Mouse (Mus musculus) CH12.LX (cell line): ENCODE results near the gene Lyl1.

Experiments used
- BHLHE40 ChIP-seq: IDR thresholded peaks from 2 replicates; pipeline ENCODE4 v1.6.1; 2011; ENCODE audit warnings: mild to moderate bottlenecking, low read depth, low read length, improper control_type of control experiment
- CTCF ChIP-seq, 2 experiments: IDR thresholded peaks in 1 of 2; conservative IDR thresholded peaks in 1 of 2; 2 replicates each; pipeline ENCODE4 v1.5.1; 2011 to 2012; ENCODE audit warnings: low read depth in 2 of 2, low read length in 2 of 2, improper control_type of control experiment in 1 of 2, inconsistent platforms in 1 of 2, mild to moderate bottlenecking in 1 of 2, moderate library complexity in 1 of 2
- E2F4 ChIP-seq: IDR thresholded peaks from 2 replicates; pipeline ENCODE4 v1.6.1; 2011; ENCODE audit warnings: low read depth, low read length, improper control_type of control experiment; ENCODE audit not compliant: insufficient replicate concordance
- EP300 ChIP-seq: IDR thresholded peaks from 2 replicates; pipeline ENCODE4 v1.6.1; 2011; ENCODE audit warnings: low read length, improper control_type of control experiment
- JUN ChIP-seq: IDR thresholded peaks from 2 replicates; pipeline ENCODE4 v1.6.1; 2011; ENCODE audit warnings: low read depth, mild to moderate bottlenecking, low read length, improper control_type of control experiment, moderate library complexity; ENCODE audit not compliant: insufficient read depth
- MAX ChIP-seq: IDR thresholded peaks from 2 replicates; pipeline ENCODE4 v1.6.1; 2011; ENCODE audit warnings: low read length, improper control_type of control experiment
- NELFE ChIP-seq: IDR thresholded peaks from 2 replicates; pipeline ENCODE4 v1.6.1; 2011; ENCODE audit warnings: low read depth, low read length, improper control_type of control experiment
- NRF1 ChIP-seq: IDR thresholded peaks from 2 replicates; pipeline ENCODE4 v1.6.1; 2014; ENCODE audit warnings: low read depth, mild to moderate bottlenecking, inconsistent platforms, low read length, improper control_type of control experiment, moderate library complexity
- PAX5 ChIP-seq: IDR thresholded peaks from 2 replicates; pipeline ENCODE4 v1.6.1; 2012; ENCODE audit warnings: low read length, inconsistent platforms, mixed read lengths
- POLR2A ChIP-seq: IDR thresholded peaks from 2 replicates; pipeline ENCODE4 v1.6.1; 2011; ENCODE audit warnings: low read depth, mild to moderate bottlenecking, improper control_type of control experiment, low read length
- USF1 ChIP-seq: IDR thresholded peaks from 2 replicates; pipeline ENCODE4 v1.6.1; 2014; ENCODE audit warnings: low read depth, mild to moderate bottlenecking, inconsistent platforms, low read length, improper control_type of control experiment
- ZC3H11A ChIP-seq: IDR thresholded peaks from 2 replicates; pipeline ENCODE4 v1.6.1; 2012; ENCODE audit warnings: low read depth, mild to moderate bottlenecking, inconsistent platforms, low read length, improper control_type of control experiment
- ZKSCAN1 ChIP-seq: IDR thresholded peaks from 2 replicates; pipeline ENCODE4 v1.6.1; 2012; ENCODE audit warnings: low read depth, inconsistent platforms, low read length, improper control_type of control experiment, borderline replicate concordance
- ZNF384 ChIP-seq: IDR thresholded peaks from 2 replicates; pipeline ENCODE4 v1.6.1; 2012; ENCODE audit warnings: low read depth, low read length, improper control_type of control experiment, inconsistent platforms

DNA sequence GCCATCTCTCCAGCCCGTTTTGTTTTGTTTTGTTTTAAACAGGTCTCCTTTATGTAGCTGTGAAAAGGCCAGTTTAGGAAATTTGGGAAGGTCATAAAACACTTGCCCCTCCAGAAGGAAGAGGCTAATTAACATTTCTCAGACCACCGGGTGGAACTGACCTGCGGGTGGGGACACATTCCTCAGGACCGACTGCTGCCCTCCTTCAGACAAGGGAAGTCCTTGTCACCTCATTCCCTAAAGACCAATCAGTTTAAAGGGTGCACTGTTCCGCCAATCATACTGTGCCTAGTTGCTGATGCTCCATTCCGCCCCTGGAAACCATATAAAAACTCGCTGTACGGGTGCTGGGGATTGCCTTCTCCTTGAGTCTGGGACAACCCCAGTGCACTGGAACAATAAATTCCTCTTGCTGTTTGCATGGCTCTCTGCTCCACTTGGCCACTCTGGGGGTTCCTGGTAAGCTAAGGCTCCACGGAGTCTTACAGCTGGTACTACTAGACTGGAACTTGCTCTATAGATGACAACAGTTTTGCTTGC, 48.1 kb upstream of the Lyl1 start:
- TF ChIP-seq PAX5 = no peak
- TF ChIP-seq CTCF (conservative IDR thresholded peaks at IDR 0.05 in 1 of 2, IDR thresholded peaks at IDR 0.05 in 1 of 2; ENCODE audit: low read depth in 2 of 2, low read length in 2 of 2) = no peak
- no peak for TF ChIP-seq EP300
- TF ChIP-seq MAX = no peak
- TF ChIP-seq USF1 = no peak
- TF ChIP-seq NELFE = no peak
- no peak for TF ChIP-seq NRF1
- TF ChIP-seq POLR2A = no peak
- no peak for TF ChIP-seq ZC3H11A
- no peak for TF ChIP-seq ZNF384
- TF ChIP-seq BHLHE40 = no peak
- TF ChIP-seq E2F4 = no peak
- TF ChIP-seq ZKSCAN1 = no peak
- no peak for TF ChIP-seq JUN
